Mouse (Mus musculus) hindbrain, embryonic 10.5 days (tissue): ENCODE measurements around the gene Ssh1. TPM values are rescaled to one million over a fixed set of nuclear protein-coding genes. Genes with fewer than 3 reads are reported as not detected.

ENCODE experiments used
- DNase-seq: peaks from one replicate; pipeline ENCODE4 v3.0.0-alpha.2; 2017; ENCODE audit warnings: low spot score
- H3K27ac ChIP-seq: fragments of 300-500 bp; sonication (generic); 2 replicates; pipeline ENCODE4 v1.5.1; 2016; ENCODE audit warnings: mild to moderate bottlenecking, moderate library complexity
- H3K27me3 ChIP-seq: fragments of 300-500 bp; sonication (generic); 2 replicates; pipeline ENCODE4 v1.6.1; 2016; ENCODE audit warnings: mild to moderate bottlenecking; ENCODE audit not compliant: poor library complexity, insufficient read depth, severe bottlenecking
- H3K36me3 ChIP-seq: fragments of 300-500 bp; sonication (generic); 2 replicates; pipeline ENCODE4 v1.6.1; 2016; ENCODE audit warnings: mild to moderate bottlenecking, moderate library complexity
- H3K4me1 ChIP-seq: fragments of 300-500 bp; sonication (generic); replicated peaks from 2 replicates; pipeline ENCODE4 v1.6.1; 2016; ENCODE audit warnings: mild to moderate bottlenecking
- H3K4me3 ChIP-seq: fragments of 300-500 bp; sonication (generic); 2 replicates; pipeline ENCODE4 v1.5.1; 2016; ENCODE audit warnings: mild to moderate bottlenecking, moderate library complexity
- H3K9me3 ChIP-seq: fragments of 300-500 bp; sonication (generic); 2 replicates; pipeline ENCODE4 v1.6.1; 2016; ENCODE audit warnings: mild to moderate bottlenecking, moderate library complexity
- WGBS: fragments of 180-500 bp; shearing (Covaris S2); methylation state at CpG from one replicate; pipeline ENCODE4 v1.1.7; 2016; 5-methylcytosine and 5-hydroxymethylcytosine counted together
- polyA plus RNA-seq: library from polyadenylated mRNA; unstranded; fragments of >200 nt; fragmentation: Nextera tagmentation; extraction: Ambion mirVana; gene quantifications from 2 replicates; pipeline ENCODE4 v1.2.1, GENCODE M21; 2016

The Ssh1 gene
- polyA plus RNA-seq, 1 experiment from 2014 or later = 16.9 TPM

DNA sequence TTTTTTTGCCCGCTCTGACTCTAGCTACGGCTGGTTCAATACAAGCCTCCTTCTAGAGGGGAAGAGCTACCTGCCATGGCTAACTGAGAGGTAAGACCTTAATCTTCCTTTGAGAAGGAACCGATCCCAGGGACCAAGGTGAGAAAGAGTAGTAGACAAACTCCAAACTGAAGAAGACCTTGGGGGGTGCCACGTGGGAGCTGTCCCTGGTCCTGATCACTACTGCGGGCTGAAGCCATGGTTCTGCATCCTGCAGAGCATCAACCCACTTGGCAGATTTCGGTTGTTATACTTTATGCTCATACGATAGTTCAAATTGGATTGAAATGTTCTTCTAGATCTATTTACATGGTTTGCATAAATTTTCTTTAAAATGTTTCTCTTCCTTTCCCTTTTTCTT lies 21.4 kb upstream of the Ssh1 start:
- Histone ChIP-seq H3K27me3 (no peaks in the 10 kb centered on the region; the same call in 1 of the 2 replicates), H3K9me3 (no peaks in the 10 kb centered on the region), H3K27ac (no peak overlapping the region), H3K4me3 (no peak overlapping the region), H3K36me3 (no peaks in the 10 kb centered on the region), H3K4me1 (no peaks in the 10 kb centered on the region)
- DNase-seq = no peak
- WGBS = 67% methylated on average over 7 of the region's 7 CpGs

DNA sequence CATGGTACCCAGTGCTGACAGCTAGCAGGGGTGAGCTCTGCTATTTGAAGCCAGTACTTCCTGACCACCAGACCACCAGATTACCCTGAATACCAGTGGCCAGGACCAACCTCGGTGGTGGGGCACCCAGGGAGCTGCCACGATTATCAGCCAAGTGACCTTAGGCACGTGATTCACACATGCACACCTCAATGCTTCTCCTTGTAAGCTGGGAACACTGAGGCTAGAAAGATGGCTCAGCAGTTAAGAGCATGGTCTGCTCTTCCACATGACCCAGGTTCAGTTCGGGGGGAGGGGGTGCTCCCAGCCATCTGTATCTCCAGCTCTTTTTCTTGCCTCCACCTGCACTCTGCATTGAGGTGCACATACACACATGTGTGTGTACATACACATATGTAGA lies 15.4 kb upstream of the Ssh1 start:
- Histone ChIP-seq H3K4me1 (no peaks in the 10 kb centered on the region), H3K4me3 (no peak overlapping the region), H3K9me3 (no peaks in the 10 kb centered on the region), H3K36me3 (no peaks in the 10 kb centered on the region), H3K27me3 (no peaks in the 10 kb centered on the region), H3K27ac (no peak overlapping the region)
- no peak for DNase-seq
- WGBS = 72% methylated on average over 4 of the region's 4 CpGs

DNA sequence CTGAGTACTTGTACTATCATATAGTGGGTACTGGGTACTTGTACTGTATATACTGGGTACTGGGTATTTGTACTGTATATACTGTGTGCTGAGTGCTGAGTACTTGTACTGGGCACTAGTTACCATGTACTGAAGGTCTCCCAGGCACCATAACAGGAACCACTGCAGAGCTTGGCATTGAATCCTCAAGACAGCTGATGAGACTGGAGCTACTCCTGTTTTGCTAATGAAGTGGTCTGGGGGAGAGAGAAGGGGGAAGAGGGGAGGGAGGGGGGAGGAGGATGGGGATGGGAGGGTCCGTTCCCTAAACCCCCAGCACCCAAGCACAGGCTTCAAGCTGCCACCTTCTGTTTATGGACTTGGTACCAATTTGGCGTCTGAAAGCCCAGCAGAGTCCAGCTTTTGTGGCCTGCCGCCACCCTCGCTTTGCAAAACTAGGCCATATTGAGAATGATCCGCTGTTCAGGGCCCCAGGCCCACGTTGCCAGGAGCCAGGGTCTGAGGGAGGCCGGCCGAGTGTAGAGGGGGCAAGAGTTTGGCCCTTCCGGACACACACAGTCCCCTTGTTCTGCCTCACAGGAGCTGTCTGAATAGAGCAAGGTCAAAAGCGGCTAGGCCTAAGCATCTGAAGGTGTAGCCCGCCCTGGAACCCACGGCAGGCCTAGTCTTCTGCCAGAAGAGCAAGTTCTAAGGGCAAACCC lies 14.2 kb upstream of the Ssh1 start:
- WGBS = 81% methylated on average over 12 of the region's 12 CpGs
- no peaks in the 10 kb centered on the region for H3K27me3 ChIP-seq
- H3K4me3 ChIP-seq = no peak overlapping the region
- peaks cover 8% of the 10 kb centered on the region for H3K4me1 ChIP-seq
- no peaks in the 10 kb centered on the region for H3K36me3 ChIP-seq
- no peak for DNase-seq
- no peaks in the 10 kb centered on the region for H3K9me3 ChIP-seq
- 0 out of 2 replicates have a peak overlapping the region, but pooled peaks have one; percentile 2 for H3K27ac ChIP-seq

DNA sequence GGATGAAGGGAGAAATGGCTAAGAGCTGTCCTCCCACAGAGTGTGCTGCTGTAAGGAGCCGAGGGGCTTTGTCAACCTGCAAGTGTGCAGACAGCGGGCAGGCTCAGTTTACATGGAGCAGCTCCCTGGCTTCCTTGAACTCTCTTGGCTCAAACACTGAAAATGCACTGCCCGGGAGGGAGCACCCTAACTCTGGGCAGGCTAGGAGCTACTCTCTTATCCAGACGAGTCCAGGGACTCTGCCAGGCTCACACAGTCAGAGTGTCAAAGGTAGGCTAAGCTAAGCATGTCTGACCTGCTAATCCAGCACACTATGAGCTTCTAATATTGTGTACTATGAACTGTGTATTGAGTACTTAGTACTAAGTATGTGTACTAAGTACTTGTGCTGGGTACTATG lies 13.3 kb upstream of the Ssh1 start:
- Histone ChIP-seq H3K27ac (no peak overlapping the region), H3K4me1 (peaks cover 8% of the 10 kb centered on the region), H3K36me3 (no peaks in the 10 kb centered on the region), H3K27me3 (no peaks in the 10 kb centered on the region), H3K9me3 (no peaks in the 10 kb centered on the region), H3K4me3 (no peak overlapping the region)
- 75% methylated on average over 4 of the region's 4 CpGs for WGBS
- DNase-seq = no peak

DNA sequence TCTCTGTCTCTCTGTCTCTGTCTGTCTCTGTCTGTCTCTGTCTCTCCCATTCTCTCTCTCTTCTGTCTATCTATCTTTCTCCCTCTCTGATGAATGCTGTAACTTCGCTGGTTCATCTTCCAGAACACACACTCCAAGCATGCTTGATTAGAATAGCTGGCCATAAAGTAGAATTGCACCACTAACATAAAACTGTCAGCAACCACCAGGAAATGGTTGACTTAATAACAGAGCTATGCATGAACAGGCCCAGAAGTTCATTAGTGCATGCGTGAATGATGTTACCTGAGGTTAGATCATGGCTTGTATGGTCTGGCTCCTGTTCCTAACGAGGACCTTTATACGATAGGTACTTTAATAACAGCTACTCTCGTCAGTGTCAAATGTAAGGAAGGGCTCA lies 11.4 kb upstream of the Ssh1 start:
- no peaks in the 10 kb centered on the region for H3K27me3 ChIP-seq
- H3K9me3 ChIP-seq = no peaks in the 10 kb centered on the region
- no peaks in the 10 kb centered on the region for H3K36me3 ChIP-seq
- DNase-seq = no peak
- 92% methylated on average over 5 of the region's 5 CpGs for WGBS
- H3K27ac ChIP-seq = no peak overlapping the region
- peaks cover 8% of the 10 kb centered on the region for H3K4me1 ChIP-seq
- H3K4me3 ChIP-seq = no peak overlapping the region

DNA sequence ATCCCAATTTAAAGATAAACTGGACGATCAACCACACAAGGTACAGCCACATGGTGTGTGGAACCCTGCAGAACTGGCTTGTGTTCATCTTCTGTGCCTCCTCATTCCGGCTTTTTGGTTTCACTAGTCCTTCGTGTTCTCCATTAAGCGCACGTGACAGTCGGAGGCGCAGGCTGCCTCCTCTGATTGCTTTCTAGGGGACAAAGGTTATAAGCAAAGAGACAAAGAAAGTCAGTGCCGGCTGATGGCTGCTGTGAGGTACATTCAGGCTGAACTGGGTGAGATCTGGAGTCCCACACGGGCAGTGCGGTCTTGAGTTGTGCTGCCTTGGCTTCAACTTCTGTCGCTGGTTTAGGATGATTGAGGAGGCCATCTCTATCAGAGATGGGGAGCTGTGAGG lies 10.9 kb upstream of the Ssh1 start:
- Histone ChIP-seq H3K27ac (no peak overlapping the region), H3K36me3 (no peaks in the 10 kb centered on the region), H3K4me3 (no peak overlapping the region), H3K9me3 (no peaks in the 10 kb centered on the region), H3K4me1 (peaks cover 8% of the 10 kb centered on the region), H3K27me3 (no peaks in the 10 kb centered on the region)
- WGBS = 78% methylated on average over 11 of the region's 11 CpGs
- DNase-seq = no peak

DNA sequence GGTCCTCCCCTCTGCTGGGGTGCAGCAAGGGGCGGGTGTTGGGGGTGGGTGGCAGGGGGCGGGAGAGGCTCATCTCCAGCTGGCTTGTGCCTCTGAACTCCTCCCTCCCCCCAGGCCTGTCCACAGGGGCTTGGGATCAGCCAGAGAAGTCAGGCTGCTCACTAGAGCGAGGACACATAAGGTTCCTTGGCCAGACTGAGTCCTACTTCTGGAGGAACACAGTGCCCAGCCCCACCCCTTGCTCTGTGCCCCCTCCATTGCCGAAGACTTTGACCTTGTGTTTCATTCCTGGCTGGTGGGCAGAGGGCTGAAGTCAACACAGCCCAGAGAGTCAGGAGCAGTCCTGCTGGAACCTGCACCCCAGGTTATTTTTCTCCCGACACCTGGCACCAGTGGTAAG lies 9.8 kb upstream of the Ssh1 start, which contains the start of gene Dao:
Dao (plus strand) TSS at position 162 of the 400 bp plus-strand sequence.
- Histone ChIP-seq H3K9me3 (no peaks in the 10 kb centered on the region), H3K4me1 (peaks cover 8% of the 10 kb centered on the region), H3K4me3 (no peak within 1 kb of the TSS), H3K27me3 (no peaks in the 10 kb centered on the region), H3K36me3 (no peaks in the 10 kb centered on the region), H3K27ac (peak within 1 kb of the TSS; percentile 40; the same call in 1 of the 2 replicates)
- no peak for DNase-seq
- WGBS = 53% methylated on average over 5 of the region's 5 CpGs

DNA sequence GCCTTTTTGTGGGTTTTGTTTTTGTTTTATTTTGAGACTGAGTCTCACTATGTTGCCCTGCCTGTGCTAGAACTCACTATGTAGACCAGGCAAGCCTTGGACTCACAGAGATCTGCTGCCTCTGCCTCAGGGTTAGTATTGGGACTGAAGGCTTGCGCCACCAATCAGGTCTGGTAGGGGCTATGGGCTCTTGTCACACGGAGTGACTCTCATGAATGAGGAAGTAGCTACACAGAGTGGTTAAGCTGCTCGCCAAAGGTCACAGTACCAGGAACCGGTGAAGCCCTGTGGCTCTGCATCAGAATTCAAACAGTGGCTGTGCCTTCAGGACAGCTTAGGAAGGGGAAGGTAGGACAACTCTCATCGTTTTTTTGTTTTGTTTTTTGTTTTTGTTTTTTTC lies 5.7 kb upstream of the Ssh1 start:
- H3K27me3 ChIP-seq = no peaks in the 10 kb centered on the region
- 74% methylated on average over 5 of the region's 5 CpGs for WGBS
- no peak overlapping the region for H3K4me3 ChIP-seq
- no peak for DNase-seq
- no peaks in the 10 kb centered on the region for H3K36me3 ChIP-seq
- H3K4me1 ChIP-seq = peaks cover 15% of the 10 kb centered on the region
- H3K27ac ChIP-seq = no peak overlapping the region
- H3K9me3 ChIP-seq = no peaks in the 10 kb centered on the region

DNA sequence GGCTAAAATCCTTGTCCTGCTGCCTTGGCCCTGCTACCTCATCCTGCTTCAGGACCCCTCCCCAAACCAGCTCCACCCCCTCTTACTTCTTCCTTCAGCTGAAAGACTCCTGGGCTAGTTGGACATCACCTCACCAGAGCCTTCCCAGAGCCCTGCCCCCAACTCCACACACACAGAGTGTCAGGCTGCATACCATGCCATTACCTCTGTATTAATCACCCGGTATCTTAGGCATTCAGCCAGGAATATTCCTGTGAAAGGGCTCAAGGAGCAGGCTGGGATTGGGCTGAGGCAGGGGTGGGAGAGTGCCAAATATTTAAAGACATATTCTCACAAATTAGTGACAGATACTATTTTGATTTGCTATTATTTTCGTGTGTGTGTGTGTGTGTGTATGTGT lies 2.8 kb upstream of the Ssh1 start:
- Histone ChIP-seq H3K27me3 (no peaks in the 10 kb centered on the region), H3K4me1 (peaks cover 34% of the 10 kb centered on the region), H3K4me3 (no peak overlapping the region), H3K27ac (no peak overlapping the region), H3K36me3 (no peaks in the 10 kb centered on the region), H3K9me3 (no peaks in the 10 kb centered on the region)
- 69% methylated on average over 2 of the region's 2 CpGs for WGBS
- DNase-seq = no peak

DNA sequence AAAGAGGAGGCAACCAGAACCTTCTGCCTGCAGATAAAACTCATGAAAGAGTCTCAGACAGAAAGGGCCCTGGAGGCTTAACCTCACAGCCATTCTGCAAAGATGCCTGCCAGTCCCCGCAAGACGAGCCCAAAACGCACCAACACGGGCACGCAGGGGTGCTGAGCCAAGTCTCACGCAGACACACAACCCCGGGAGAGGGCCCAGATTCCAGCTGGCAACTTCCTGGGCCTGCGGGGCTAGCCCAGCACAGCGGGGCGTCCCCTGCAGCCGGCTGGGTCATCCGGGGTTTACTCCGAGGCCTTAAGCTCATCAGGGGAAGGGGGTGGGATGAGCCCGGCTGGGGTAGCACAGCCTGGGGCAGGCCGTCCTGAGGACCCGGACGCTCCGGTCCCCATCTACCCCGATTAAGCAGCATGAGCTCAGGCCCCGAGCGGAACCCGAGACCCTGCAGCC lies 635 bp downstream of the Ssh1 start:
- Histone ChIP-seq H3K27ac (peak overlapping the region; percentile 98), H3K36me3 (peaks cover 12% of the 10 kb centered on the region), H3K9me3 (no peaks in the 10 kb centered on the region), H3K4me1 (peaks cover 50% of the 10 kb centered on the region), H3K27me3 (no peaks in the 10 kb centered on the region), H3K4me3 (peak overlapping the region; percentile 84)
- no peak for DNase-seq
- WGBS = under 1% methylated on average over 22 of the region's 22 CpGs

DNA sequence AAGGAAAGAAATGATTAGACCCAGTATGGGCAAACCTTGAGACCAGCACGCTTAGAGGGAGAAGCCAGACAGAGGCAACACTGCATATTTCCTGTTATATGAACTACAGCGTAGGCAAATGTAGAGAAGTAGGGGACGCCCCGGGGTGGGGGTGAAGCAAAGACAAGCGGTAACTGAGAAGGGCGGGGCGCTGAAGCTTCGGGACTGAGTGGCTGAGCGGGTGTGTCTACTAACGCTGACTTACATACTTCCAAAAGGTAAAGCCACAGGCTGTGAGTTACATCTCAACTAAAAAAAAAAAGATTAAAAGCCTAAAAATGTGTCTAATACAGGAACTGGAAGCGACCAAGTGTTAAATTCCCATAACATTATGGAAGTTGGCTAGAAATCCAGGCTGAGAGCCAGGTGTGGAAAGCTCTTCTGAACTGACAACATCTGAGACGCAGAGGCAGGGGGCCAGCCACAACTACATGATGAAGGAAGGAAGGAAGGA lies 1.3 kb downstream of the Ssh1 start:
- DNase-seq = no peak
- Histone ChIP-seq H3K27me3 (no peaks in the 10 kb centered on the region), H3K9me3 (no peaks in the 10 kb centered on the region), H3K4me3 (peak overlapping the region; percentile 84), H3K36me3 (peaks cover 16% of the 10 kb centered on the region), H3K4me1 (peaks cover 50% of the 10 kb centered on the region), H3K27ac (peak overlapping the region; percentile 98)
- WGBS = 40% methylated on average over 12 of the region's 12 CpGs

DNA sequence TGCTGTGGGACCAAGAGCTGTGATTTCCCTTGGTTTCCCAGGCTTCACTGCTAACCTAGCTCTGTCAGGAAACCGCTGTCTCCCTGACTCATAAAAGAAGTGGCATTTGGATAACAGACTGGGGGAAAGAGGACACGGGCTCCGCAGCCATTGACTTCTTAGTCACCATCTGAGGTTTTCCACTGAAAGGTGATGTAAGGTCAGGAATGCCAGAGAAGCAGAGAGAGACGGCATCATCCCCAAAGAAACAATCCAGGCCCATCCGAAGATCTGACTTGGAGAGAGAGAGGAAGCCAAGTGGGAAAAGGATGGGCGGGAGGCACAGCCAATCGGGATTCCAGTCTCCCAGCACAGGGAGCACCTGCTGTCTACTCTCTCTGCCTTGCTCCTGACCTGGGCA lies 2.6 kb downstream of the Ssh1 start:
- Histone ChIP-seq H3K9me3 (no peaks in the 10 kb centered on the region), H3K36me3 (peaks cover 25% of the 10 kb centered on the region), H3K27me3 (no peaks in the 10 kb centered on the region), H3K4me1 (peaks cover 54% of the 10 kb centered on the region), H3K4me3 (no peak overlapping the region), H3K27ac (no peak overlapping the region)
- no peak for DNase-seq
- 73% methylated on average over 7 of the region's 7 CpGs for WGBS

DNA sequence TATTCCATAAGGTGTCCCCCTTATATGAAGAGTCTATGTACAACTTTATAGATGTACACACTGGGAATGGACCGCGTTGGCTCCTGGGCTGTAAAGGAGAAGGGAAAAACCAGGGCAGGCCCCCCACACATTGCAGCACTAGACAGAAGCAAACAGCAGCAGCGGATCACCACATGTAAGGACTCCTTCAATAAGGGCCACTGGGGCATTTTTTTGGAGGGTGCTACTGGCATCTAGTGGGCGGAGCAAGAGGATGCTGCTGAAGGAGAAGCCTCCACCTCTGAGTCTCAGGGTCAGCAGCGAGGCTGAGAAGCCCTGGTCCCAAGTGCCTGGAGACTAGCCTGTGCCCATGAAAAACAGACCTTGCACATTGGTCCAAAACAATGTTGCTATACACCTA lies 3.1 kb downstream of the Ssh1 start:
- 85% methylated on average over 5 of the region's 5 CpGs for WGBS
- H3K27ac ChIP-seq = peak overlapping the region; percentile 40; the same call in 1 of the 2 replicates
- no peak for DNase-seq
- H3K27me3 ChIP-seq = no peaks in the 10 kb centered on the region
- H3K4me3 ChIP-seq = no peak overlapping the region
- H3K4me1 ChIP-seq = peaks cover 59% of the 10 kb centered on the region
- H3K36me3 ChIP-seq = peaks cover 30% of the 10 kb centered on the region
- H3K9me3 ChIP-seq = no peaks in the 10 kb centered on the region
